Mouse (Mus musculus) stomach, postnatal 0 days (tissue): ENCODE measurements around the gene Tpbpa.
"Not testable (repeated sequence)": the region's sequence is repeated elsewhere in the genome, so short reads cannot be mapped to it uniquely, and the experiment has no call there.

Source experiments
- CTCF ChIP-seq: IDR thresholded peaks from 2 replicates; pipeline ENCODE4 v1.5.1; 2016; ENCODE audit warnings: antibody characterized with exemption, low read depth, mild to moderate bottlenecking, moderate library complexity
- EP300 ChIP-seq: optimal IDR thresholded peaks from 2 replicates; pipeline ENCODE3; 2016; ENCODE audit warnings: antibody characterized with exemption

DNA sequence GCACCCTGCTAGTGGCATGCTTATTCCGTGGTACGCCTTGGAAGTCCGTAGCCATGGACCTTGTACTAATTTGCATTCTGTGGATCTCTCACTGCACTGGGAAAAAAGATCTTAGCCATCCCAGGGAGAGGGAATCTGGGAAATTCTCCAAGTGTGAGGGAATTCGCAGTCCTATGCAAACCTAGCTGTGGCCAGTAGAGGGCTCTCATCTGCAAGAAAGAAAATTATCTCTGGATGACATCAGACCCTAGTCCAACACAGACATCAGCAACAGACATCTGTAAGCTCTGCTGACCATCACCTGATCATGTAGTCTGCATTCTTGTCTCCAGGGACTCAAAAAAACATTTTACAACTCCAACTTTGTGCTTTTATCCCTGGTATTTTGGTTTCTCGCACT lies 45.1 kb upstream of the Tpbpa start:
- not testable (repeated sequence) for TF ChIP-seq CTCF, EP300
